Mouse (Mus musculus): ENCODE measurements around the gene Mdfi. TPM values are rescaled to one million over a fixed set of nuclear protein-coding genes. Genes with fewer than 3 reads are reported as not detected.

Mdfi gene
- total and polyA plus RNA-seq, 2 experiments from 2014 or later: 1.6 to 21.4 TPM

- Histone ChIP-seq H3K9ac (replicated peaks; ENCODE audit: low read length, poor library complexity, severe bottlenecking) (no peak overlapping the region), H3K4me3 (ENCODE audit: low read depth, low read length) (no peak overlapping the region), H3K36me3 (ENCODE audit: insufficient read depth, low read length) (no peaks in the 10 kb centered on the region), H3K9me3 (ENCODE audit: low read length) (no peaks in the 10 kb centered on the region), H3K27me3 (ENCODE audit: insufficient read depth, low read length) (no peaks in the 10 kb centered on the region; the same call in 1 of the 2 replicates), H3K4me1 (ENCODE audit: insufficient read depth, low read length) (no peaks in the 10 kb centered on the region), H3K27ac (ENCODE audit: low read depth, low read length) (no peak overlapping the region), H3K4me2 (ENCODE audit: low read depth, low read length, poor library complexity, severe bottlenecking) (no peak overlapping the region)
- no peak for DNase-seq (ENCODE audit: low spot score)
- 39% methylated on average over 13 of the region's 13 CpGs for WGBS
- TF ChIP-seq CTCF (IDR thresholded peaks at IDR 0.05): no peak
- no peak for ATAC-seq (ENCODE audit: low FRiP score)
These were observed 29.2 kb downstream of the Mdfi start for GRCm38 (mm10) chr17:47805047-47805835.

GRCm38 (mm10) chr17:47803662-47804061 lies 30.8 kb downstream of the Mdfi start:
- no peak overlapping the region for H3K4me2 ChIP-seq (ENCODE audit: low read depth, low read length, poor library complexity, severe bottlenecking)
- no peaks in the 10 kb centered on the region; the same call in 1 of the 2 replicates for H3K27me3 ChIP-seq (ENCODE audit: insufficient read depth, low read length)
- H3K9ac ChIP-seq (replicated peaks; ENCODE audit: low read length, poor library complexity, severe bottlenecking): no peak overlapping the region
- 88% methylated on average over 4 of the region's 4 CpGs for WGBS
- DNase-seq (ENCODE audit: low spot score) (no peak), ATAC-seq (ENCODE audit: low FRiP score) (no peak)
- H3K4me3 ChIP-seq (ENCODE audit: low read depth, low read length): no peak overlapping the region
- H3K9me3 ChIP-seq (ENCODE audit: low read length): no peaks in the 10 kb centered on the region
- no peaks in the 10 kb centered on the region for H3K36me3 ChIP-seq (ENCODE audit: insufficient read depth, low read length)
- H3K4me1 ChIP-seq (ENCODE audit: insufficient read depth, low read length): no peaks in the 10 kb centered on the region
- no peak; the same call in 1 of the 2 replicates for TF ChIP-seq CTCF (IDR thresholded peaks at IDR 0.05)
- H3K27ac ChIP-seq (ENCODE audit: low read depth, low read length): no peak overlapping the region

GRCm38 (mm10) chr17:47802806-47803205 lies 31.7 kb downstream of the Mdfi start:
- Histone ChIP-seq H3K27ac (ENCODE audit: low read depth, low read length) (no peak overlapping the region), H3K4me1 (ENCODE audit: insufficient read depth, low read length) (no peaks in the 10 kb centered on the region), H3K9me3 (ENCODE audit: low read length) (no peaks in the 10 kb centered on the region), H3K4me2 (ENCODE audit: low read depth, low read length, poor library complexity, severe bottlenecking) (no peak overlapping the region), H3K9ac (replicated peaks; ENCODE audit: low read length, poor library complexity, severe bottlenecking) (no peak overlapping the region), H3K27me3 (ENCODE audit: insufficient read depth, low read length) (no peaks in the 10 kb centered on the region; the same call in 1 of the 2 replicates), H3K36me3 (ENCODE audit: insufficient read depth, low read length) (no peaks in the 10 kb centered on the region), H3K4me3 (ENCODE audit: low read depth, low read length) (no peak overlapping the region)
- DNase-seq (ENCODE audit: low spot score) (no peak), ATAC-seq (ENCODE audit: low FRiP score) (no peak)
- TF ChIP-seq CTCF (IDR thresholded peaks at IDR 0.05): no peak
- WGBS: 24% methylated on average over 8 of the region's 8 CpGs

GRCm38 (mm10) chr17:47797383-47797782 lies 37.1 kb downstream of the Mdfi start:
- Histone ChIP-seq H3K4me1 (ENCODE audit: insufficient read depth, low read length) (no peaks in the 10 kb centered on the region), H3K4me3 (ENCODE audit: low read depth, low read length) (no peak overlapping the region), H3K36me3 (ENCODE audit: insufficient read depth, low read length) (no peaks in the 10 kb centered on the region), H3K27ac (ENCODE audit: low read depth, low read length) (no peak overlapping the region), H3K27me3 (ENCODE audit: insufficient read depth, low read length) (no peaks in the 10 kb centered on the region), H3K4me2 (ENCODE audit: low read depth, low read length, poor library complexity, severe bottlenecking) (no peak overlapping the region), H3K9me3 (ENCODE audit: low read length) (no peaks in the 10 kb centered on the region), H3K9ac (replicated peaks; ENCODE audit: low read length, poor library complexity, severe bottlenecking) (no peak overlapping the region)
- DNase-seq (ENCODE audit: low spot score) (no peak), ATAC-seq (ENCODE audit: low FRiP score) (no peak)
- 84% methylated on average over 9 of the region's 9 CpGs for whole genome bisulfite sequencing
- no peak for TF ChIP-seq CTCF (IDR thresholded peaks at IDR 0.05)

GRCm38 (mm10) chr17:47796968-47797367 lies 37.5 kb downstream of the Mdfi start:
- H3K36me3 ChIP-seq (ENCODE audit: insufficient read depth, low read length): no peaks in the 10 kb centered on the region
- no peak for ATAC-seq (ENCODE audit: low FRiP score)
- 68% methylated on average over 4 of the region's 4 CpGs for WGBS
- TF ChIP-seq CTCF (IDR thresholded peaks at IDR 0.05): peak; percentile 33
- no peak for DNase-seq (ENCODE audit: low spot score)
- no peak overlapping the region for H3K4me2 ChIP-seq (ENCODE audit: low read depth, low read length, poor library complexity, severe bottlenecking)
- no peak overlapping the region for H3K9ac ChIP-seq (replicated peaks; ENCODE audit: low read length, poor library complexity, severe bottlenecking)
- no peaks in the 10 kb centered on the region for H3K4me1 ChIP-seq (ENCODE audit: insufficient read depth, low read length)
- H3K27ac ChIP-seq (ENCODE audit: low read depth, low read length): no peak overlapping the region
- H3K9me3 ChIP-seq (ENCODE audit: low read length): no peaks in the 10 kb centered on the region
- H3K4me3 ChIP-seq (ENCODE audit: low read depth, low read length): no peak overlapping the region
- H3K27me3 ChIP-seq (ENCODE audit: insufficient read depth, low read length): no peaks in the 10 kb centered on the region

GRCm38 (mm10) chr17:47796156-47796816 lies 38.2 kb downstream of the Mdfi start:
- Histone ChIP-seq H3K9me3 (ENCODE audit: low read length) (no peaks in the 10 kb centered on the region), H3K27me3 (ENCODE audit: insufficient read depth, low read length) (no peaks in the 10 kb centered on the region), H3K4me2 (ENCODE audit: low read depth, low read length, poor library complexity, severe bottlenecking) (no peak overlapping the region), H3K9ac (replicated peaks; ENCODE audit: low read length, poor library complexity, severe bottlenecking) (no peak overlapping the region), H3K36me3 (ENCODE audit: insufficient read depth, low read length) (no peaks in the 10 kb centered on the region), H3K27ac (ENCODE audit: low read depth, low read length) (no peak overlapping the region), H3K4me1 (ENCODE audit: insufficient read depth, low read length) (no peaks in the 10 kb centered on the region), H3K4me3 (ENCODE audit: low read depth, low read length) (no peak overlapping the region)
- no peak for DNase-seq (ENCODE audit: low spot score)
- WGBS: 67% methylated on average over 16 of the region's 16 CpGs
- TF ChIP-seq CTCF (IDR thresholded peaks at IDR 0.05): no peak
- no peak for ATAC-seq (ENCODE audit: low FRiP score)
